Mouse (Mus musculus) forebrain, postnatal 0 days (tissue): ENCODE data around the gene Epha6. TPM values are rescaled to one million over a fixed set of nuclear protein-coding genes. Genes with fewer than 3 reads are reported as not detected.
A peak's percentile ranks its signal among the peaks of the same experiment; 100 is the strongest.

ENCODE experiments used
- ATAC-seq: fragments of 200-750 bp; cut with Nextera tagmentation; 2 replicates; pipeline ENCODE4 v1.8.0; 2017; ENCODE audit warnings: mild to moderate bottlenecking, moderate library complexity
- DNase-seq: peaks from one replicate; pipeline ENCODE4 v3.0.0-alpha.2; 2015
- H3K27ac ChIP-seq: fragments of 300-500 bp; sonication (generic); 2 replicates; pipeline ENCODE4 v1.5.1; 2014; ENCODE audit warnings: low read depth, mild to moderate bottlenecking, antibody characterized with exemption, low read length, moderate library complexity, mixed read lengths
- H3K27me3 ChIP-seq: fragments of 300-500 bp; sonication (generic); 2 replicates; pipeline ENCODE4 v1.6.1; 2014; ENCODE audit warnings: mild to moderate bottlenecking, low read length, mixed read lengths; ENCODE audit not compliant: insufficient read depth
- H3K36me3 ChIP-seq: fragments of 300-500 bp; sonication (generic); 2 replicates; pipeline ENCODE4 v1.6.1; 2014; ENCODE audit warnings: mild to moderate bottlenecking, moderate library complexity; ENCODE audit not compliant: insufficient read depth
- H3K4me1 ChIP-seq: fragments of 300-500 bp; sonication (generic); 2 replicates; pipeline ENCODE4 v1.6.1; 2014; ENCODE audit warnings: antibody characterized with exemption; ENCODE audit not compliant: insufficient read depth
- H3K4me2 ChIP-seq: fragments of 300-500 bp; sonication (generic); 2 replicates; pipeline ENCODE4 v1.6.1; 2014; ENCODE audit warnings: low read depth, mild to moderate bottlenecking, moderate library complexity
- H3K4me3 ChIP-seq: fragments of 300-500 bp; sonication (generic); 2 replicates; pipeline ENCODE4 v1.5.1; 2014; ENCODE audit warnings: low read depth, low read length, mixed read lengths
- H3K9ac ChIP-seq: fragments of 300-500 bp; sonication (generic); 2 replicates; pipeline ENCODE4 v1.6.1; 2014; ENCODE audit warnings: mild to moderate bottlenecking
- H3K9me3 ChIP-seq: fragments of 300-500 bp; sonication (generic); 2 replicates; pipeline ENCODE4 v1.6.1; 2016; ENCODE audit warnings: low read length
- CTCF ChIP-seq: sonication (generic); IDR thresholded peaks from 2 replicates; pipeline ENCODE4 v1.5.1; 2016; ENCODE audit warnings: antibody characterized with exemption, control low read depth, low read depth
- whole genome bisulfite sequencing: fragments of 180-500 bp; shearing (Covaris S2); extraction: QIAGEN DNeasy Blood & Tissue Kit; methylation state at CpG from one replicate; pipeline ENCODE4 v1.1.7; 2014; 5-methylcytosine and 5-hydroxymethylcytosine counted together
- polyA plus RNA-seq: library from polyadenylated mRNA; unstranded; fragments of >200 nt; fragmentation: Nextera tagmentation; extraction: Ambion mirVana; gene quantifications from 2 replicates; pipeline ENCODE4 v1.2.1, GENCODE M21; 2015
- total RNA-seq: library from RNA; depleted of rRNA; stranded (reverse); fragments of >200 nt; gene quantifications from 2 replicates; pipeline ENCODE4 v1.2.3, GENCODE M21; 2014

Gene Epha6
- total and polyA plus RNA-seq, 2 experiments from 2014 or later = 8.1 to 29.3 TPM

DNA sequence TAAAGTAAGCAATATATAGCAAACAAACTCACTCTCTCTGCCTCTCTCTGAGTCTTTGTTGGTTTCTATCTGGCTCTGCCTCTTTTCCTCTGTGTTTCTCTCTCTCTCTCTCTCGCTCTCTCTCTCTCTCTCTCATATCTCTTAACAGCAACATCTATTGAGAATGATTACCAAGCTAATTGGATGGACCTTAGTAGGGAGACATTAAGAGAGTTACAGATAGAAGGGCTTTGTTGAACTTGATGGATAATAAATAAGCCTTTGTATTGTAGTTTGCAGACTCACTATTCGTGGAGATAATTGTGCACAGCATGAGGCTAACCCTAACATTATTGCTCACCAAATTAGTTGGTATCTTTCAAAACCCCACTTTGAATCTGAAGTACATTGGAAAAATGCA lies 34.8 kb downstream of the Epha6 start:
- TF ChIP-seq CTCF = no peak
- no peak for ATAC-seq

DNA sequence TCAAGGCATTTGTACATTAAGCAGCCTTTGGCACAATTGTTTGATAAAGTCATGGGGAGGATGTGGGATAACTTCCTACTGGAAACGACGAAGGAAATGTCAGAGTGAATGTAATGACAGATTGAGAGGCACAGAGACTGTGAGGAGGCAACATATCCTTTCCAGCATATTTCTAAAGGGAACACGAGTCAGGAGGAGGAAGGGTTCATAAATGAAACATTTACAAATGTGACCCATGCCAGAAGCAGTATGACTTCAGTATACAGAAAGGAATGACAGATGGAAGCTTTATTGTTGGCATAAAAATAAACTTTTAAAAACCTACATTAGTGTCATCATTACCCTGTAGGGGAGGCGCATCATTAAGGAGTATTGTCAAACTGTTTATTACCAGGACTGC lies 60.9 kb downstream of the Epha6 start:
- H3K9me3 ChIP-seq = no peaks in the 10 kb centered on the region
- no peak overlapping the region for H3K4me3 ChIP-seq
- DNase-seq = peak; percentile 20
- ATAC-seq = peak; percentile 54; the same call in 1 of the 2 replicates
- H3K27me3 ChIP-seq = no peaks in the 10 kb centered on the region
- TF ChIP-seq CTCF = no peak
- no peaks in the 10 kb centered on the region for H3K4me1 ChIP-seq
- H3K36me3 ChIP-seq = no peaks in the 10 kb centered on the region
- no peak overlapping the region for H3K4me2 ChIP-seq
- H3K9ac ChIP-seq = no peak overlapping the region
- 55% methylated on average over 4 of the region's 4 CpGs for WGBS
- no peak overlapping the region for H3K27ac ChIP-seq

More for the DNA sequence above, 34.8 kb downstream of the Epha6 start:
- no peaks in the 10 kb centered on the region for H3K9me3 ChIP-seq
- no peaks in the 10 kb centered on the region for H3K4me1 ChIP-seq
- no peak overlapping the region for H3K4me3 ChIP-seq
- no peaks in the 10 kb centered on the region for H3K27me3 ChIP-seq
- no peak overlapping the region for H3K27ac ChIP-seq
- H3K9ac ChIP-seq = no peak overlapping the region
- no peak for DNase-seq
- 41% methylated on average over 2 of the region's 2 CpGs for WGBS
- H3K4me2 ChIP-seq = no peak overlapping the region
- H3K36me3 ChIP-seq = no peaks in the 10 kb centered on the region

DNA sequence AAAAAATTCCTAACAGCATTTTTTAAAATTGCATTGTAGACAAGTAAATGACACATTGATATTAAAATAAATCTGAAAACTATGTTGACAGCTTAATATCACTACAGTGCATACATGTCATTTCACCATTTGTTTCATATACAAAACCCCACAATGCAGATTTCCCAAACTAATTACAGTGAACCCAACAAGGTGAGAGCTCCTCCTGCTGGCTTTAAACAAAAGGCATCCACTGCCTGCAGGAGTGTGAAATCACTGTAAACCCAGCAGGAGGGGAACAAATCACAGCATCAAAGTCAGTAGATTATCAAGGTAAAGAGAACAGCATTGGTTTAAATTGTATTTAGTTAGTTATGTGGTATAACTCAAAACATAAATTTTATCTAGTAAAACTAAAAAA lies 67.1 kb downstream of the Epha6 start:
- peak; percentile 70 for TF ChIP-seq CTCF
- H3K4me3 ChIP-seq = no peak overlapping the region
- H3K36me3 ChIP-seq = no peaks in the 10 kb centered on the region
- ATAC-seq = peak; percentile 63; the same call in 1 of the 2 replicates
- H3K27me3 ChIP-seq = no peaks in the 10 kb centered on the region
- H3K9ac ChIP-seq = no peak overlapping the region
- no peaks in the 10 kb centered on the region for H3K9me3 ChIP-seq
- DNase-seq = peak; percentile 62
- no peaks in the 10 kb centered on the region for H3K4me1 ChIP-seq
- H3K4me2 ChIP-seq = no peak overlapping the region
- H3K27ac ChIP-seq = no peak overlapping the region

DNA sequence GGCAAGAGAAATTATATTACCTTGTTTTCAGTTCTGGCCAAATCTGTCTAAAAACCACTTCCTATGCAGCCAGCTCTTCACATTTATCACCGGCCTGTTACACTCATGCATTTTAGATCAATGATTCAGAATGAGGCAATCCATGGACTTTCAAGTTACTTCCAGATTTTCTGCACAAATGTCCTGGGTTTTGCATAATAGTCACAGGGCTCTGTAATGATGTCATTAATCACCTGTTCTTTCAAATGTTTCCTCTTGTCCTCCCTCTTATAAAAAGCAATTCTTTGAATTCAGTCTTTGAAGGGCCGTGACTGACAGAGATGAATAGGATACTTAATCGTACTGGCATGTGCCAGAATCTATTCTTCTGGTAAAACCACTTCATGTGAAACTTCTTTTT lies 95.6 kb downstream of the Epha6 start:
- Histone ChIP-seq H3K9ac (no peak overlapping the region), H3K4me1 (no peaks in the 10 kb centered on the region), H3K4me3 (no peak overlapping the region), H3K27me3 (no peaks in the 10 kb centered on the region), H3K36me3 (no peaks in the 10 kb centered on the region), H3K4me2 (no peak overlapping the region), H3K27ac (no peak overlapping the region), H3K9me3 (no peaks in the 10 kb centered on the region)
- no peak for ATAC-seq
- no peak for TF ChIP-seq CTCF
- 14% methylated on average over 3 of the region's 3 CpGs for WGBS
- DNase-seq = peak; percentile 1

DNA sequence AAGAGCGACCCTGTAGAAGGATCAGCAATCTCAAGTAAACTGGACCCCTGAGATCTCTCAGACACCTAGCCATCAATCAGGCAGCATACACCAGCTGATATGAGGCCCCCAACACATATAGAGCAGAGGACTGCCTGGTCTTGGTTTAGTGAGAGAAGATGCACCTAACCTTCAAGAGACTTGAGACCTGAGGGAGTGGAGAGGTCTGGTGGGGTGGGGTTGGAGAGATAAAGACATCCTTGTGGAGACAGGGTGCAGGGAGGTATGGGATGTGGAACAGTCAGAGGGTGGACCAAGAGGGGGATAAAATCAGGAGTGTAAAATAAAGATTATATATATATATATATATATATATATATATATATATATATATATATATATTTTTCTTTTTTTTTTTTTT lies 105.8 kb downstream of the Epha6 start:
- H3K9me3 ChIP-seq = no peaks in the 10 kb centered on the region
- TF ChIP-seq CTCF = no peak
- H3K4me3 ChIP-seq = no peak overlapping the region
- no peaks in the 10 kb centered on the region for H3K36me3 ChIP-seq
- no peak overlapping the region for H3K4me2 ChIP-seq
- WGBS = 96% methylated on average over 1 of the region's 1 CpGs
- H3K27ac ChIP-seq = no peak overlapping the region
- no peak for DNase-seq
- no peaks in the 10 kb centered on the region for H3K4me1 ChIP-seq
- no peak overlapping the region for H3K9ac ChIP-seq
- ATAC-seq = no peak
- H3K27me3 ChIP-seq = no peaks in the 10 kb centered on the region

DNA sequence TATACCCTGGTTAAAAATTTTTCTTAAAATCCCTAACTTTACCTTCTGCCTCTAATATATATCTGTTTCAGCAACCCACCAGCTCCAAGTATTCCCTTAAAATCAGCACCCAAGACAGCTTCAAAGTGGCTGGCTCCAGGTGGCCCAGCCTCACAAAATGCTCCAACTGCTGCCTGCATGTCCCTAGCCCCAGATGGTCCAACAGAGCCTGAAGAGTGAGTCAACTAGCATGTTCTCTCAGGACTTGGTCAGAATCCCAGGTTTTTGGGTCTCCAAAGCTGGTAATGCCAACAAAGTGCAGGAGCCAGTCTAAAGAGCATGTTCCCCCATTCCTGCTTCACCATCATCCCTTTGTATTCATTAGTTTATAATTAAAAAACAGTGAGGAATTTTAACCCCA lies 129.6 kb downstream of the Epha6 start:
- Histone ChIP-seq H3K4me1 (no peaks in the 10 kb centered on the region), H3K36me3 (no peaks in the 10 kb centered on the region), H3K4me3 (no peak overlapping the region), H3K9ac (no peak overlapping the region), H3K9me3 (no peaks in the 10 kb centered on the region), H3K27me3 (no peaks in the 10 kb centered on the region), H3K27ac (no peak overlapping the region), H3K4me2 (no peak overlapping the region)
- TF ChIP-seq CTCF = no peak
- ATAC-seq = no peak
- DNase-seq = no peak

DNA sequence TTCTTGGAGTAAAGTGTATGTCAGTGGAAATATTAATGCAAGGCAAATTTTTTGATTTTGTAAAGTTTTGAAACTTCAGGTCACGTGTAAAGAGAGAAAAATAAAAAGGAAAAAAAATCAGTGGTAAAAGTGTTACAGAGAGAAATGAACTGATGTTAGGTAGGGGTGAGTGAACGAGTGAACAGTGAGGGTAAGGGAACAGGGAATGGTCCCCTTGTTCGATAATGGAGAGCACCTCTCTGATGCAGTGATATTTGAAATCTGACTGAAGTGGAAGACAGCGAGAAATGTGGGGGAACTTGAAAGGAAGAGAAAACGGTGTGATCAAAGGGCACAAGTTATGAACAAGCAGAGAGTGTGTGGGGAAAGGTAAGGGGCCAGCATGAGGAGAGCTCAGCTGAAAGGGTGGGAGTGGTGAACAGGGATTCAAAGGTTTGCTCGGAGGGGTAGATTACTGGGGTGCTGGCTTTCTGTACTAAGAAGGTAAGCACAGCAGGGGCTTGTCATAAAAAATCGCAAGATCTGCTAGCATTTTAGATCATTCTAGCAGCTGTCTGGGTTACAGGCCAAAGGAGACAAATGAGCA lies 137.0 kb downstream of the Epha6 start:
- H3K27me3 ChIP-seq = no peaks in the 10 kb centered on the region
- TF ChIP-seq CTCF = no peak
- H3K4me1 ChIP-seq = no peaks in the 10 kb centered on the region
- H3K4me2 ChIP-seq = no peak overlapping the region
- H3K9ac ChIP-seq = no peak overlapping the region
- no peak overlapping the region for H3K27ac ChIP-seq
- H3K9me3 ChIP-seq = no peaks in the 10 kb centered on the region
- DNase-seq (no peak), ATAC-seq (no peak)
- H3K36me3 ChIP-seq = no peaks in the 10 kb centered on the region
- no peak overlapping the region for H3K4me3 ChIP-seq
- WGBS = 68% methylated on average over 7 of the region's 7 CpGs
